Mouse (Mus musculus) MEL (cell line): ENCODE results near the gene Rapgef4.

ENCODE experiments used
- BHLHE40 ChIP-seq: IDR thresholded peaks from 2 replicates; pipeline ENCODE4 v1.6.1; 2012; ENCODE audit warnings: low read depth, mild to moderate bottlenecking, inconsistent platforms, low read length, improper control_type of control experiment, borderline replicate concordance
- CHD2 ChIP-seq: IDR thresholded peaks from 2 replicates; pipeline ENCODE4 v1.6.1; 2011; ENCODE audit warnings: low read length, improper control_type of control experiment
- CTCF ChIP-seq, 3 experiments: IDR thresholded peaks in 2 of 3; conservative IDR thresholded peaks in 1 of 3; 2 replicates each; pipeline ENCODE4 v1.5.1; 2011 to 2012; ENCODE audit warnings: low read length in 3 of 3, low read depth in 2 of 3, mild to moderate bottlenecking in 2 of 3, improper control_type of control experiment in 1 of 3, inconsistent platforms in 1 of 3, mixed read lengths in 1 of 3, moderate library complexity in 1 of 3; ENCODE audit not compliant: control insufficient read depth in 1 of 3, insufficient read depth in 1 of 3, poor library complexity in 1 of 3, severe bottlenecking in 1 of 3
- E2F4 ChIP-seq: IDR thresholded peaks from 2 replicates; pipeline ENCODE4 v1.6.1; 2011; ENCODE audit warnings: low read depth, low read length, improper control_type of control experiment, borderline replicate concordance
- KAT2A ChIP-seq: conservative IDR thresholded peaks from 2 replicates; pipeline ENCODE4 v1.6.1; 2012; ENCODE audit warnings: low read depth, low read length, improper control_type of control experiment, inconsistent platforms
- MAX ChIP-seq: IDR thresholded peaks from 2 replicates; pipeline ENCODE4 v1.6.1; 2011; ENCODE audit warnings: low read length, improper control_type of control experiment
- NELFE ChIP-seq: IDR thresholded peaks from 2 replicates; pipeline ENCODE4 v1.6.1; 2011; ENCODE audit warnings: low read depth, low read length, improper control_type of control experiment
- POLR2A ChIP-seq, 2 experiments: IDR thresholded peaks; 2 replicates each; pipeline ENCODE4 v1.6.1; 2011 to 2012; ENCODE audit warnings: low read length in 2 of 2, mild to moderate bottlenecking in 2 of 2, control low read depth in 1 of 2, improper control_type of control experiment in 1 of 2, low read depth in 1 of 2, moderate library complexity in 1 of 2; ENCODE audit not compliant: control insufficient read depth in 1 of 2, insufficient read depth in 1 of 2, poor library complexity in 1 of 2
- RCOR1 ChIP-seq: IDR thresholded peaks from 2 replicates; pipeline ENCODE4 v1.6.1; 2012; ENCODE audit warnings: low read depth, mild to moderate bottlenecking, inconsistent platforms, low read length, improper control_type of control experiment
- SMC3 ChIP-seq: IDR thresholded peaks from 2 replicates; pipeline ENCODE4 v1.6.1; 2011; ENCODE audit warnings: low read depth, low read length, improper control_type of control experiment
- TCF12 ChIP-seq: IDR thresholded peaks from 2 replicates; pipeline ENCODE4 v1.6.1; 2014; ENCODE audit warnings: low read depth, mild to moderate bottlenecking, inconsistent platforms, low read length, improper control_type of control experiment, moderate library complexity
- UBTF ChIP-seq: IDR thresholded peaks from 2 replicates; pipeline ENCODE4 v1.6.1; 2012; ENCODE audit warnings: low read depth, mild to moderate bottlenecking, inconsistent platforms, low read length, improper control_type of control experiment, moderate library complexity, borderline replicate concordance; ENCODE audit not compliant: insufficient read depth
- USF1 ChIP-seq: IDR thresholded peaks from 2 replicates; pipeline ENCODE4 v1.6.1; 2014; ENCODE audit warnings: low read depth, mild to moderate bottlenecking, inconsistent platforms, low read length, improper control_type of control experiment, moderate library complexity
- ZNF384 ChIP-seq: IDR thresholded peaks from 2 replicates; pipeline ENCODE4 v1.6.1; 2012; ENCODE audit warnings: low read depth, mild to moderate bottlenecking, inconsistent platforms, low read length, improper control_type of control experiment

GRCm38 (mm10) chr2:71956463-71956862 lies 24.6 kb upstream of the Rapgef4 start:
- TF ChIP-seq TCF12, result no peak
- no peak for TF ChIP-seq MAX
- TF ChIP-seq CTCF (IDR thresholded peaks at IDR 0.05 in 2 of 3, conservative IDR thresholded peaks at IDR 0.05 in 1 of 3; ENCODE audit: control insufficient read depth in 1 of 3, insufficient read depth in 1 of 3, low read depth in 2 of 3, low read length in 3 of 3, poor library complexity in 1 of 3, severe bottlenecking in 1 of 3), result no peak
- TF ChIP-seq USF1, result no peak
- no peak for TF ChIP-seq UBTF
- no peak for TF ChIP-seq BHLHE40
- no peak for TF ChIP-seq ZNF384
- no peak for TF ChIP-seq E2F4
- no peak for TF ChIP-seq POLR2A (IDR thresholded peaks at IDR 0.05; ENCODE audit: control insufficient read depth in 1 of 2, insufficient read depth in 1 of 2, low read depth in 1 of 2, low read length in 2 of 2, poor library complexity in 1 of 2)
- TF ChIP-seq NELFE, result no peak
- TF ChIP-seq KAT2A, result no peak
- no peak for TF ChIP-seq SMC3
- no peak for TF ChIP-seq CHD2
- no peak for TF ChIP-seq RCOR1
